Mouse (Mus musculus) erythroblast, embryonic 14.5 days (primary cell): Measurements from ENCODE around the gene Sumo2.

ENCODE experiments used
- GATA1 ChIP-seq: IDR thresholded peaks from 2 replicates; pipeline ENCODE4 v1.6.1; 2012; ENCODE audit warnings: low read length, inconsistent platforms, mixed read lengths
- TAL1 ChIP-seq: IDR thresholded peaks from 3 replicates; pipeline ENCODE4 v1.6.1; 2012; ENCODE audit warnings: low read length, inconsistent platforms, mixed read lengths

DNA sequence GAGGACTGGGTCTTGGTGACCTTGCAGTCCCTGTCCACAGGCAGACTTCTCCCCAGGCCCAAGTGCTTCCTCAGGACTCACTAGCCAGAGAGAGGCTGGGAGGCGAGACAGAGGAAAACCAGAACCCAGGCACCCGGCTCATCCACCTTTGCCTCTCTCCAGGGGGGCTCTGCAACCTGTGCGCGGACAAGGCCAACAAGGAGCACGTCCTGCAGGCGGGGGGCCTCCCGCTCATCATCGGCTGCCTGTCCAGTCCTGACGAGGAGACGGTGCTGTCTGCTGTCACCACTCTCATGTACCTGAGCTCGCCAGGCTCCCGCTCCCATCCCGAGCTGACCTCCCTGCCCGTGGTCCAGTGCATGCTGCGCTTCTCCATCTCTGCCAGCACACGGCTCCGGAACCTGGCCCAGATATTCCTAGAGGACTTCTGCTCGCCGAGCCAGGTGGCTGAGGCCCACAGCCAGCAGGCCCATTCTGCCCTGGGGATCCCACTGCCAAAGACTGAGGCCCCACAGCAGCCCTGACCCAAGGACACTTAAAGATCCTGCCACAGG is 47.4 kb downstream of the Sumo2 start:
- TF ChIP-seq GATA1 (no peak), TAL1 (no peak)
